Mouse (Mus musculus) layer of hippocampus, postnatal 36 days (tissue): ENCODE data around the gene Cox7a2l. TPM values are rescaled to one million over a fixed set of nuclear protein-coding genes. Genes with fewer than 3 reads are reported as not detected.
A peak's percentile ranks its signal among the peaks of the same experiment; 100 is the strongest.

Source experiments
- DNase-seq, 2 experiments: peaks; one replicate each; pipeline ENCODE4 v3.0.0; 2022
- total RNA-seq, 2 experiments: library from RNA; stranded (reverse); gene quantifications; 2 replicates each; pipeline ENCODE4 v1.2.3; 2021

Gene Cox7a2l
- total RNA-seq, 2 experiments from 2014 or later, result 173 to 181 TPM

DNA sequence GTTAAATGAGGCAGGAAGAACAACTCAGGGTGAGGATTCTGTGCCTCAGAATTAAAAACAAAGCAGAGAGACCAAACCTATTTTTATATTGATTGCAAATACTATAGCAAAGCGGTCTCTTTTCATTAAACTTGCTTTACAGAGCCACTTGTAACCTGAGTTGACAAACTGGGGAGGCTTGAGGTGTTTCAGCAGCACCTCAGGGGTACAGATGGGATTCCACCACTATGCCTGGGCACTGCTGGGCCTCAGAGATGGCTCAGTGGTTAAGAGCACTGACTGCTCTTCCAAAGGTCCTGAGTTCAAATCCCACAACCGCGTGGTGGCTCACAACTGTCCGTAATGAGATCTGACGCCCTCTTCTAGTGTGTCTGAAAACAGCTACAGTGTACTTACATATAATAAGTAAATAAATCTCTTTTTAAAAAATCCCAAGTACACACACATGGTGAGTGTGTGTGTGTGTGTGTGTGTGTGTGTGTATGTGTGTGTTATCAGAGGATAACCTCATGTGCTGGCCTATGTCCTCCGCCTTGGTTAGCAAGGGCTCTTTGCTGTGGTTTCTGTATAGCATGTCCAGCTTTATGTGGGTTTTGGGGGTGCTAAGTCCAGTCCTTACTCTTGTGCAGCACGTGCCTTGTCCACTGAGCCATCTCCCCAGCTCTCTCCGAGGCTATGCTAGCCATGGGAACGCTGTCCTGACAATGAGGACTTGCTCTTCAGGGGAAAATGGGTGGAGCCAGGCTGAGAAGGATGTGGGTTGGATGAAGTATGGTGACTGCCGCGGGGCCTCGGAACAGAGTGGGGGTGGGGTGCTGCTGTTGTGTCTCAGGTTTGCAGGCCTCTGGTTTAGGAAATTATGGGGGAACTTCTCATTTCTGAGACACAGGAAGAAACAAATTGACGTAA is 9.7 kb upstream of the Cox7a2l start:
- DNase-seq, result no peak

DNA sequence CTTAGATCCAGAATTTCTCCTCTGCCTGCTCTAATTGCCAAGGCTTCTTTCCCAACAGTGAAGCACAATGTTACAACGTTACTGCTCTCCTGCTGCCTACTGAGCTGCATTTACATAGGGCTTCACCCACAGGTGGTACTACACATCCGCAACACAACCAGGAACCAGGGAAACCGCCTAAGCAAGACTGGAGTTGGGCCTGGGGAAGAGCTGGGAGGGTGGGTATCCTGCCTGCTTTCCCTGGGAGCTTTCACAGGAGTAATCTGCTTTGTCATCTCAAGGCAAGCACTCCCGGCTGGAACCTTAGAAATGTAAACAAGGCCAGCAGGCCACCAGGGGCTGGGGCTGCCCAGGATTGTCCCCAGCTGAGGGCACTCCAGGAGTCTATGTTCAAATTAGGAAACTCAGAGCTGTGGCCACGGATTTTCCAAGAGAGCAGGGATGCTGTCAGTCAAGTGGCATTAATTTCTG is 9.0 kb upstream of the Cox7a2l start:
- no peak for DNase-seq

DNA sequence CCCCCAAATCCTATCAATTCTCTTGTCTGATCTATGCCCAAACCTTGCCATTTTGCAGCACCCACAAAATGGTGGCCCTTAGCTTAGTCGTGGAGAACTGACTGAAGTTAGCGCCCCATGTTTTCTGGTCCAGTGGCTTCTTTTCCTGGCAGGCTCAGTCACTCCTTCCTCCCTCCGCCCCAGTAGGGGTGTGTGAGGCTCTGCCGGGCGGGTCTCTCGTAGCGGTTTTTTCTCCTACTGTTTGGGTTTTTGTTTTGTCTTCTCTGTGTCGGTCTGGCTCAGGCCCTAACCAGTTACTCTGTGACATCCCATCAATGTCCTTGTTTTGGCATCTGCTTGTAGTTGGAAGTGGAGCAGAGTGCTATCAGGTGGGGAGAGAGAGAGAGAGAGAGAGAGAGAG is 8.5 kb upstream of the Cox7a2l start:
- DNase-seq, result no peak

DNA sequence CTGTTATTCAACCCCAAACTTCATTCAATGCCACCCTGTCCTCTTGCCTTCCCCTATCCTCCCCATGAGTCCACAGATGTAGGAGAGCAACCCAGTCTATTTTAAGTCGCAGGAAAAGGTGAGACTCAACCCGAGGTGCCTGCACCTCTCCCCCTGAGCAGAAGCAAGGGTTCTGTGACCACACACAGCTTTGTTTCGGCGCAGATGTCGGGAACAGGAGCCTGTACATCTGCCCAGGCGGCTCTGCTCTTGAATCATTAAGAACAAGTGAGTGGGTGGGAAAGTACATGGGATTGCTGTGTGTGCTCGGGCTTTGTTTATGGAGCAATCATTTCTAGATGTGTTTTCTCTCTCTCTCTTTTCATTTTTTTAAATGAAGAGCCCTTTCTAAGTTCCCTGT is 7.6 kb upstream of the Cox7a2l start:
- no peak for DNase-seq

DNA sequence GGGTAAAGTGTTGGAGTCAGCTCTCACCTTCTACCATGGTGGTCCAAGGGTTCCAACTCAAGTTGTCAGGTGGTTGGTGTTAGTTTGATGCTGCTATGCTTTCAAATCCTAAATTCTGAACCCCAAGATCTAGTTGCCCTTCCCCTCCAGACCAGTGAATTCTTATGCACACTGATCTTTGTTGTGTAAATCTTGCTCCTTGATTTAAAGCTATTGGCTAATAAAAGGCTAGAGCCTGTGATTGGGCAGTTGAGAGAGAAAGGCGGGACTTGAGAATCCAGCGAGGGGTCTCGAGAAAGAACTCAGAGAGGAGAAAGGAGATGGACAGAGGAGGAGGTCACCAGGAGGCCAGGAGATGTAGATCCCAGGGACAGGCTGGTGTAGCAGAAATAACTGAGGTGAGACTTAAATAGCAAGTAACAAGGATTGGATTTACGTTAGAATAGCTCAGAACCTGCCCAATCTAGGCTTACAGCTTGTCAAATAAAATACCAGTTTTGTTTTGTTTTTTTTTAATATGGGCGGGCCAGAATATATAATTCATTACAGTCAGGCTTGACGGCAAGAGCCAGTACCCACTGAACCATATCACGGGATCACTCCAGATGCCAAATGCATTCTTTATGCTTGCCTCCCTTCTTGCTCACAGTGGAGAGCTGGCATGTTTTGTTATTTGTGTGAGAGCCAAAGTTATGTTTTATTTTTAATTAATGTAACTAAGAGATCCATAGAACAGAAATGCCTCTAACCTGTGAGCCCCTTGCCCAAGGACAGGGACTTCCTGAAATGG is 5.7 kb upstream of the Cox7a2l start:
- no peak for DNase-seq

DNA sequence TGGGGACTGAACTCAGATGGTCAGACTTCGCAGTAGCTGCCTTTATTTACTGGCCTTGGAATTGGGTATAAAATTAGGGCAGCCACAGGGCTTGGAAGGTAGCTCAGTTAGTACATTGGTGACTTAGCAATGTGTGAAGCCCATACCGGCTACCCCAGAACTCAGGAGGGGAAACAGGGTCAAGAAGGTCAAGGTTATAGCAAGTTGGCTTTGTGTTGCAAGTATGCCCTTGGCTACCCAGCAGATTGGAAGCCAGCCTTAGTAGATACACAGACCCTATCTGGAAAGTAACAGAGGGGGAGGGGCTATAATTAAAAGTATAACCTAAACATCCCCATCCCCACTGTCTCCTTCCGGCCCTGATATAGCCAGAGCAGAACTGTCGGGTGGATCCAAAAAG is 4.8 kb upstream of the Cox7a2l start:
- no peak for DNase-seq

DNA sequence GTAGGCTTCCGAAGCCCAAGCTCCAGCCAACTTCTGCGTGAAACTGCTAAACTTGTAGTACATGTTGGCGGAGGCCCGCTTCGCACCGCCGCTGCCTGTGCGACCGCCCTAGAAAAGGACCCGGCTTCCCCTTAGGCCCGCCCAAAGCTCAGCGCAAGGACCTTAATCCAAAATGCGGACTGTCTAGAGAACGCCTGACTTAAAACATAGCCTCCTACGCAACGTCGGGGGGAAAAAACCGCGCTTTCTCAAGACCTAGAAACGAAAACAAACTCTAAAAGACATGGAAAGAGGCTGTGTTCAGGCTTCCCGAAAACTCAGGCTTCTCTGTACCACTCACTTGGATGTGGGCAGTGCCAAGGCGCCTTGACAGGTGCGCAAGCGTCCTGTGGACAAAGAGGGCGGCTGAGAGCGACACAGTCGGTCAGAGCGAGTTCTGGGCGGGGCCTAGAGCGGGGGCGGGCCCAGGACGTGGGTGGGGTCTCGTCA is 2.9 kb downstream of the Cox7a2l start:
- DNase-seq, result peak; percentile 86 to 88

DNA sequence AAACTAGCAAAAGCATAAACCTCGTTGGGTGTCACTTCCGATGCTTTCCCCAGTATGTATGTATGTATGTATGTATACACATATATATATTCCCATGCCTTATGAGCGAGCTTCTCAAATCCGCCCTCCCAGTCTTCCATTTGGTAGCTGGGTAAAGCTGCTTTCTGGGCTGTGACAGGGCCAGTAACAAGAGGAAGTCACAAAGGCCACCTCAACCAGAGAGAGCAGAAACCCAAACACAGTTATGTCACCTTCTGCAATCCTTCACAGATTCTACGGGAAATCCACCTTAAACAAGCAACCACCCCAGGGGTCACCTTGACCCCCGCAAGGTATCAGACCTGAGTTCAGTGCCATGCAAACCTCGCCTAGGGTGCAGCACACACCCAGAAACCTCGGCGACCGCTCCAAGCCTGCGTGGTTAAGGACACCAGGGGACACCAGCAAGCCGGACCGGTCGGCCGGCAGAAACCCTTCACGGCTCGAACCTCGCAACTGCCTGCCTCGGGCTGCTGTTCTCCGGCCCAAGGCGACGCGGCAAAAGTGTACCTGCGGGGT is 3.4 kb downstream of the Cox7a2l start:
- DNase-seq, result no peak

DNA sequence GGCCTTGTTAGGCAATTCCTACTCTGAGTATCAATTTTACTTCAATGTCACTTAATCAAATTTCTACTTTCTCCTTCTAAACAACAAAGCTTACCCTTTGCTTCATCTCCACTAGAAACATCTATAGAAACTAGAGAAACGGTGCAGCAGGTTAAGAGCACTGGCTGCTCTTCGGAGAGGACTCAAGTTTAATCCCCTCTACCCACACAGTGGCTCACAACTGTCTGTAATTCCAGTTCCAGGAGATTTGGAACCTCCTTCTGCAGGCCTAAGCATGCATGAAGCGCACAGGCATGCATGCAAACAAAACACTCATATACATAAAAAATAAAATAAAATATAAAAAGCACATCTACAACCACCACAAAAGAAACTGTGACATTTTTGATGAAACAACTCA is 5.0 kb downstream of the Cox7a2l start:
- no peak for DNase-seq

DNA sequence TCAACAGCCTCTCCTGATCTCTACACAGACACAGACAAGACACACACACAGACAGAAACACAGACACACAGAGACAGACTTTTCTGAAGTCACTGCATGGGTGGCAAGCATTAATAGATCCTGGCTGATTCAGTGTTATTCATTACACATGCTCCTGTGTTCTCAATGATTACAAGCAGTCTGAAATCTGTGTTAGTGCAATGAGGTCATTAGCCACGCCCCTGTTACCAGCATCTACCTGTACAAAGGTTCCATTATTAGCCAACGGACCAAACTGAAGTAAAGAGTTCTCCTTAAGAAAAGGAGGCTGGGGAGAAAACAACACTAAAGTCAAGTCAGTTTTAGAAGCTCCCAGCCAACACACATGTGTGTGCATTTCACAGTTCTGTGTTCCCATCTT is 13.4 kb downstream of the Cox7a2l start:
- no peak for DNase-seq

DNA sequence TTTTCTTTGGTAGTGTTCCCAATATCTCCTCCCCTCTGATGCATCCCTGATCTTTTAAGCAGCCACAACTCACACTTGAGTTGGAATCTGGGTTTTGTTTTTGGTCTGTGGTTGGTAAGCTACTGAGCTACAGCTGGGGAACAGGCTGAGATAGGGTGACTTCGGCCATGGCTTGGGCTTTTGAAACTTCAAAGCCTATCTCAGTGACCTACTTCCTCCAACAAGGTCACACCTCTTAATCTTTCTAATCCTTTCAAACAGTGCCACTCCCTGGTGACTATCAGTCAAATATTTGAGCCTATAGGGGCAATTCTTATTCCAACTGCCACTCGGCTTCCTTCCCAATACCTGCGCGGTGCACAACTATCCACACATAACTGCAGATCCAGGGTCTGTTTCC is 17.4 kb downstream of the Cox7a2l start:
- DNase-seq, result no peak

DNA sequence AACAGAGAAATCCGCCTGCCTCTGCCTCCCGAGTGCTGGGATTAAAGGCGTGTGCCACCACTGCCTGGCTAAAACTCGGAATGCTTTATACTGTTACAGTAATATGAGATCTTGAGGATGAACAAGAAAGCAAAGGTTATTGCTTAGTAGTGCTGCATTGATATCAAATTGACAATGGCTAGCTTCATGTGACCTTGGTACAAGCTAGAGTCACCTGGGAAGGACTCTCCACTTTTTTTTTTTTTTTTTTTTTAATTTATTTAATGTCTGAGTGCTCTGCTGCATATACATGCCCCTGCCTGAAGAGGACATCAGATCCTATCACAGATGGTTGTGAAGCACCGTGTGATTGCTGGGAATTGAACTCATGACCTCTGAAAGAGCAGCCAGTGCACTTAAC is 18.2 kb downstream of the Cox7a2l start:
- no peak for DNase-seq

DNA sequence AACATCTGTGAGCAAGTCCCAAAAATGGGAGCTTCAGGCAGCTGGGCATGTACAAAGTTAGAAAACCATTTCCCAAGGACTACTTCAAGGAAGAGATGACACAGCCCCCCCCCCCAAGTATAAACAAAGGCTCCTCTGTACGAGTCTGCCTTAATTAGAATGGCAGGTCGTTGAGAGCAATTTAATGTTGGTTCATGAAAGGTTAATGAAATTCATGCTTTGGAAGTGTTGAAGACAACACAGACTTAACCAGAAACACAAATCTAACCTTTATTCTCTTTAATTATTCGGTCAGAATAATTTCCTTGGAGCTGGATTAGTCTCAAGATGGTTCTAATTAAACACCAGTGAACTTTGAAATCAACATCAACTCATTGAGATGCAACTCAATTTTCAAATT is 29.4 kb downstream of the Cox7a2l start:
- DNase-seq, result no peak

DNA sequence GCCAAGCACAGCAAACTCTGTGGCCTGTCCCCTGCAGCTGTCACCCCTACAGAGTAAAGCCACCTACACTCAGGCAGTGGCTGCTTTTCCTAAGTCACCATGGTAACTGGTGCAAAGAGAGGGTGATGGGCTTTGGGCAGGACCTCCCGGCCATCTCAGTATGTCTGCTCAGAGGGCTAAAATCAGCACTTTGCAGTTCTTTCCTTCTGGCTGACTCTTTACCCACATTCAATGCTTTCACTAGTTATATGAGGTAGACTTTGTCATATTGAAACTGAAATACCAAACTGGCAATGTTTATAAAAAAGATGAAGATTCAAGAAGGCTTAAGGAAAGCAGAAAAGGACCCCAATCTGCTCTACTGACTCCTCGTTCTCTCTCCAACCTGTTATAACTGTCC is 33.3 kb downstream of the Cox7a2l start:
- no peak for DNase-seq

DNA sequence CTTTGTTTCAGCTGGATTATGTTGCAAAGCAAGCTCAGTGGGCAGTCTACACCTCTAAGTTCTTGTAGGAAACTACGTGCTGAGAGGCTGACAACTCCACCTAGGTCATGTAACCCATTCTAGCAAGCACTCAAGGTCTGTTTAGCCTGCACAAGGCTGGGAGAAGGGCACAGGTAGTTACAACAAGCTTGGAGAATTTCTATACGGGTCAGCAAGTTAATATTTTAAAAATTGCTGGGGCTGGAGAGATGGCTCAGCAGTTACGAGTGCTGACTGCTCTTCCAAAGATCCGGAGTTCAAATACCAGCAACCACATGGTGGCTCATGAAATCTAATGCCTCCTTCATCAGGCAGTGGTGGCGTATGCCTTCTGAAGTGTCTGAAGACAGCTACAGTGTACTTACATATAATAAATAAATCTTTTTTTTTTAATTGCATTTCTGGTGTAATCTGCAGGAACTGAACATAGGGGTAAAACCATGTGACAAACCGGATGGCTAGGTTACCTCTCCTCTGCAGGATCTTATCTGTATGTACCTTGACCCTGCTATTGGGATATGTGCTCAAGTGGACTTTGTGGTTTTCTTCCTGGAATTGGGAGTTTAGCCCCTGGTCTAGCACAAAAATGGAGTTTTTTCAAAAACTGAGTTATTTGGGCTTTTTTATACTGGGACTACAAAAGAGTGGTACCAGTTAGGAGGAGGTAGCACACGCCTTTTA is 34.2 kb downstream of the Cox7a2l start:
- DNase-seq, result no peak

DNA sequence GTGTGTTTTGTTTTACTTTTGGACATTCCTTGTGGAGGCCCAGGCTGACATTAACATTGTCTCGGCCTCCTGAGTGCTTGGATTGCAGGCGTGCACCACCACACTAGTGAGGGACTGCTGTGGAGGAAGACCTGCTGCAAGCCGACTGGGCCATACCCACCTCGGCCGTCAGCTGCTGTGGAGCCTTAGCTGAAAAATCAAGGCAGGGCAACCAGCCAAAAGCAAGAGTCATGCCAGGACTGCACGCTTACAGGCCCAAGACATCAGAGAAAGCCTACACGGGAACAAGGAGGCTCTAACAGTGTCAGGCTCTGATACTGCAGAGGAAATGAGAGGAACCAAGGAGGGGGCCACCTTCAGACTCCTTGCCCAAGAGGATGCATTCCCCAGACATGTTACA is 35.6 kb downstream of the Cox7a2l start:
- peak in 1 of 2 experiments; percentile 6 for DNase-seq

DNA sequence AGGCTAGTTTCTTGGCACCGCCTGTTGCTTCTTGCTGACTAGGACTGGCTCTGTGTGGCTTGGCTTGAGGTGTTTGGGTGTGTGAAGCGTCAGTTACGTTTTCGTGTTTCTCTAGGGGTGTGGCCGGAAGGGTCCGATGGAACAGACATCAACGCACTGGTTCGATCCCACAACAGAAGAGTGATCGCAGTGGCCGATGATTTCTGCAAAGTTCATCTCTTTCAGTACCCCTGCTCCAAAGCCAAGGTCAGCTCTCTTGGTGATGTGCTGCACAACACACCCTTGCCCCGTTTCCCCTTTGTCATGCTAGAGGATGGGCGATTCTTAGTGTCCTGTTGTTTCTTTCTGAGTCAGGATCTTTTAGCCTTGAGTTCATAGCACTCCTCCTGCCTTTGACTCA is 40.0 kb downstream of the Cox7a2l start:
- DNase-seq, result no peak

DNA sequence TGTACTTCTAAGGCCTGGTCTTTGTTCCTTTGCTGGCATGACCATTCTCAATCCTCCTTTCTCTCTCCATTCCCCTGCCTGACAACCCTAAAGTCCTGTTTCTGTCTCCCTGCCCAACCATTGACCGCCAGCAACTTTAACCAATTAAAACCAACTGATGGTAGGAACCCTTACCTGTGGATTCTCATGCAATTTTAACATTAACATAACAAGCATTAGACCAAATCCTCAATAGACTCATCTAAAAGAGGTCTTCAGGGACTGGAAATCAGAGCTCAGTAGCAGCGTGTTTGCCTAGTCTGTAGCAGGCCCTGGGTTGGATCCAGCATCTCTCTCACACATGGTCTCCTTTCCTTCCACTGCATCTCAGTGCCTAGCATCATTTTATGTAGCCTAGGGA is 47.5 kb downstream of the Cox7a2l start:
- no peak for DNase-seq

DNA sequence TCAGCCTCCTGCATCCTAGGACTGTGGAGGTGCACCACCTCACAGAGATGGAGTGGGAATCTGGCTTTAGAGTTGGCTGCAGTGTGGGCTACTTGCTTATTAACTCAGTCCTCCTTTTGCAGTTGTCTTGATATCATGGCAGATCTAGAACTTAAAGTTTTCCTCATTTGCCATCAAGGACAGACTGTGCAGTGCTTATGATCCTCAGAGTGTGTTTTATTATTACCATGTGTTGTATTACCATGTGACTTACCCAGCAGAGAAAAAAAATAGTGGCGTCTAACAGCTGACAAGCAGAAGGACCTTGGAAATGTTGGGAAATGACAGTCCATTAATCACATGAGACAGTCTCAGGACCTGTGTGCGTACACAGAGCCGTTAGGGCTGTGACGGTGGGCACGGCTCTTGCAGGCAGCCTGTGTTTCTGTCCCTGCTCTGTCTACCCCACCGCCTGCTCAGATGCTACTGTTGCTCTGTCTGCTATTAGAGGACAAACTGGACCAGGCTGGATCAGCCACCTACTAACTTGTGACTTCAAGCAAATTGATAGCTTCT is 50.4 kb downstream of the Cox7a2l start:
- no peak for DNase-seq

DNA sequence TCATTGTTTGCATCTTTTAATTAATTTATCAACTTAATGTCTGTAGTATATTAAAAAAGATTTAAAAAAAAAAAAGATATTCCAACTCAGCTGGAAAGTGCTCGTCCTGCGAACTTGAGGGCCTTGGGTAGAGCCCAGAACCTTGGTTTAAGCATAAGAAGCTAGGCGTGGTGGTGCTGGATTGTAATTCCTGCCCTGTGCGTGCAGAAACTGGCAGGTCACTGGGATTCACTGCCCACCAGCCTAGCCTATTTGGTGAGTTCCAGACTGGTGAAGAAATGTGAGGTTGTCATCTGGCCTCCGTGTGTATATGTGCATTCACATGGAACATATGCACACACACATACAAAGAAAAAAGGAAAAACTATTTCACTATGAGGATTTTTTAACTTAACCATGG is 51.2 kb downstream of the Cox7a2l start:
- DNase-seq, result no peak

DNA sequence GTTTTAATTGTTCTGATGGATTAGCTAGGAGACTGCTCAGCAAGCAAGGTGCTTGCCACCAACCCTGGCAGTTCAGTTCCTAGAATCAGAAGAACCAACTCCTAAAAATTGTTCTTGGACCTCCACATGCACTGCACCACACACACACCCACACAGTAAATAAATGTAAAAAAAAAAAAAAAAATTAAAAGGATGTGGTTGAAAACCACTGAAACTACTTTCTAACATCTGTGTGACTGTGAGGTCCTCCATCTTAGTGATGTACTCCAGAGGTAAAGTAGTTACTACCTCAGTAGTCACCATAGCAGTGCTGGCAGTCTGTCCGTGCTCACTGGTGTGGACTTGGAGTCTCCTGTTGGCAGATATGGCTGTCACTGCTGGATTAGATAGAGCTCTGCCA is 59.9 kb downstream of the Cox7a2l start:
- no peak for DNase-seq

DNA sequence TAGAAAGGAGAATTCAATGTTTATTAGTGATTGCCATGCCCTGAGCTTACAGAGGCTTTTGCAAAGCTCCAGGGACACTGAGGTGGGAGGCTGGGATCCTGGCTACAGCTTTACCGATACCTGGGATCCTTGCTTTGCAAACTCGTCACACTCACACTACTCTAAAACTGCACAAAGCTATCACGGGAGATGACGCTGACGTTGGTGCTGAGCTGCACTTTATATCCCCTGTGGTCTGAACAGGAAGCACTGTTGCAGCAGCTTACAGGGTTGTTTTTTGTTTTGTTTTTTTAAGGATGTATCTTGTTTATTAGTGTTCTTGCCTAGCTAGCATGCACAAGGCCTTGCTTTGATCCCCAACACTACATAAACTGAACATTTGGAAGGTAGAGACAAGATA is 63.5 kb downstream of the Cox7a2l start:
- DNase-seq, result no peak
